Mouse (Mus musculus) liver, postnatal 0 days (tissue): ENCODE measurements around the gene 1700061G19Rik. TPM values are rescaled to one million over a fixed set of nuclear protein-coding genes. Genes with fewer than 3 reads are reported as not detected.

Source experiments
- ATAC-seq: fragments of 200-750 bp; cut with Nextera tagmentation; 2 replicates; pipeline ENCODE4 v1.8.0; 2017; ENCODE audit warnings: mild to moderate bottlenecking, moderate library complexity
- DNase-seq: peaks from one replicate; pipeline ENCODE4 v3.0.0-alpha.2; 2016
- H3K27ac ChIP-seq: fragments of 300-500 bp; sonication (generic); 2 replicates; pipeline ENCODE4 v1.5.1; 2014; ENCODE audit warnings: antibody characterized with exemption, moderate library complexity, mild to moderate bottlenecking, low read depth
- H3K27me3 ChIP-seq: fragments of 300-500 bp; sonication (generic); 2 replicates; pipeline ENCODE4 v1.6.1; 2014; ENCODE audit warnings: low read length, control low read depth, mixed read lengths; ENCODE audit not compliant: insufficient read depth
- H3K36me3 ChIP-seq: fragments of 300-500 bp; sonication (generic); replicated peaks from 2 replicates; pipeline ENCODE4 v1.6.1; 2014; ENCODE audit warnings: mild to moderate bottlenecking, control low read depth, low read length, moderate library complexity, mixed read lengths; ENCODE audit not compliant: insufficient read depth
- H3K4me1 ChIP-seq: fragments of 300-500 bp; sonication (generic); 2 replicates; pipeline ENCODE4 v1.6.1; 2014; ENCODE audit warnings: antibody characterized with exemption, mild to moderate bottlenecking, control low read depth; ENCODE audit not compliant: insufficient read depth
- H3K4me2 ChIP-seq: fragments of 300-500 bp; sonication (generic); 2 replicates; pipeline ENCODE4 v1.6.1; 2014; ENCODE audit warnings: low read depth, mild to moderate bottlenecking, low read length, moderate library complexity, mixed read lengths
- H3K4me3 ChIP-seq: fragments of 300-500 bp; sonication (generic); 2 replicates; pipeline ENCODE4 v1.5.1; 2014; ENCODE audit warnings: low read depth, low read length
- H3K9ac ChIP-seq: fragments of 300-500 bp; sonication (generic); replicated peaks from 2 replicates; pipeline ENCODE4 v1.6.1; 2014; ENCODE audit warnings: mild to moderate bottlenecking, moderate library complexity
- H3K9me3 ChIP-seq: fragments of 300-500 bp; sonication (generic); 2 replicates; pipeline ENCODE4 v1.6.1; 2016; ENCODE audit warnings: mild to moderate bottlenecking, control low read depth, low read length, mixed read lengths
- CTCF ChIP-seq: sonication (generic); IDR thresholded peaks from 2 replicates; pipeline ENCODE4 v1.5.1; 2016; ENCODE audit warnings: antibody characterized with exemption, low read depth
- EP300 ChIP-seq: IDR thresholded peaks from 2 replicates; pipeline ENCODE4 v1.6.1; 2016; ENCODE audit warnings: antibody characterized with exemption, low read depth, mild to moderate bottlenecking
- WGBS: fragments of 180-500 bp; shearing (Covaris S2); extraction: QIAGEN DNeasy Blood & Tissue Kit; methylation state at CpG from one replicate; pipeline ENCODE4 v1.1.7; 2014; ENCODE audit not compliant: insufficient replicate concordance; 5-methylcytosine and 5-hydroxymethylcytosine counted together
- polyA plus RNA-seq: library from polyadenylated mRNA; unstranded; fragments of >200 nt; fragmentation: Nextera tagmentation; extraction: Ambion mirVana; gene quantifications from 2 replicates; pipeline ENCODE4 v1.2.1, GENCODE M21; 2015

The 1700061G19Rik gene
- polyA plus RNA-seq, 1 experiment from 2014 or later: 0.04 TPM

GRCm38 (mm10) chr17:56925998-56926397 lies 50.7 kb downstream of the 1700061G19Rik start:
- no peak for DNase-seq

GRCm38 (mm10) chr17:56929101-56929500 lies 53.8 kb downstream of the 1700061G19Rik start:
- H3K4me3 ChIP-seq: no peak overlapping the region
- 0 out of 2 replicates have a peak overlapping the region, but pooled peaks have one; percentile 44 for H3K27ac ChIP-seq
- peaks cover 22% of the 10 kb centered on the region for H3K4me1 ChIP-seq
- TF ChIP-seq CTCF (no peak), EP300 (no peak)
- no peaks in the 10 kb centered on the region for H3K27me3 ChIP-seq
- H3K36me3 ChIP-seq: no peaks in the 10 kb centered on the region; the same call in 1 of the 2 replicates
- no peak overlapping the region for H3K4me2 ChIP-seq
- H3K9me3 ChIP-seq: no peaks in the 10 kb centered on the region
- no peak for DNase-seq
- H3K9ac ChIP-seq: no peak overlapping the region
- no peak for ATAC-seq

More at GRCm38 (mm10) chr17:56925998-56926397, 50.7 kb downstream of the 1700061G19Rik start:
- Histone ChIP-seq H3K4me1 (peaks cover 18% of the 10 kb centered on the region), H3K9ac (no peak overlapping the region), H3K27ac (no peak overlapping the region), H3K36me3 (peaks cover 13% of the 10 kb centered on the region), H3K9me3 (no peaks in the 10 kb centered on the region), H3K4me3 (no peak overlapping the region), H3K27me3 (no peaks in the 10 kb centered on the region), H3K4me2 (no peak overlapping the region)
- 71% methylated on average over 2 of the region's 2 CpGs for WGBS
- TF ChIP-seq EP300: no peak
- no peak for TF ChIP-seq CTCF
- no peak for ATAC-seq

GRCm38 (mm10) chr17:56929530-56929929 lies 54.3 kb downstream of the 1700061G19Rik start:
- ATAC-seq (no peak), DNase-seq (peak; percentile 11)
- no peak overlapping the region for H3K4me2 ChIP-seq
- no peaks in the 10 kb centered on the region; the same call in 1 of the 2 replicates for H3K36me3 ChIP-seq
- TF ChIP-seq CTCF: no peak
- TF ChIP-seq EP300: no peak
- 0 out of 2 replicates have a peak overlapping the region, but pooled peaks have one; percentile 44 for H3K27ac ChIP-seq
- H3K4me1 ChIP-seq: peaks cover 26% of the 10 kb centered on the region
- no peak overlapping the region; the same call in 1 of the 2 replicates for H3K9ac ChIP-seq
- no peaks in the 10 kb centered on the region for H3K27me3 ChIP-seq
- WGBS: 50% methylated on average over 1 of the region's 1 CpGs
- no peak overlapping the region for H3K4me3 ChIP-seq
- H3K9me3 ChIP-seq: no peaks in the 10 kb centered on the region

- H3K36me3 ChIP-seq: no peaks in the 10 kb centered on the region; the same call in 1 of the 2 replicates
- no peak overlapping the region; the same call in 1 of the 2 replicates for H3K9ac ChIP-seq
- TF ChIP-seq EP300: no peak
- no peak for TF ChIP-seq CTCF
- no peaks in the 10 kb centered on the region for H3K9me3 ChIP-seq
- WGBS: 38% methylated on average over 8 of the region's 8 CpGs
- peaks cover 30% of the 10 kb centered on the region for H3K4me1 ChIP-seq
- no peaks in the 10 kb centered on the region for H3K27me3 ChIP-seq
- H3K27ac ChIP-seq: peak overlapping the region; percentile 44; the same call in 1 of the 2 replicates
- H3K4me2 ChIP-seq: no peak overlapping the region
- DNase-seq (peak; percentile 63), ATAC-seq (peak; percentile 82)
- no peak overlapping the region for H3K4me3 ChIP-seq
Measured at GRCm38 (mm10) chr17:56930026-56930425, 54.7 kb downstream of the 1700061G19Rik start.

- no peaks in the 10 kb centered on the region for H3K9me3 ChIP-seq
- whole genome bisulfite sequencing: 82% methylated on average over 2 of the region's 2 CpGs
- no peak overlapping the region for H3K27ac ChIP-seq
- ATAC-seq (no peak), DNase-seq (no peak)
- no peak overlapping the region for H3K4me2 ChIP-seq
- H3K4me1 ChIP-seq: peaks cover 33% of the 10 kb centered on the region
- H3K27me3 ChIP-seq: no peaks in the 10 kb centered on the region
- H3K36me3 ChIP-seq: no peaks in the 10 kb centered on the region
- H3K4me3 ChIP-seq: no peak overlapping the region
- H3K9ac ChIP-seq: no peak overlapping the region
- TF ChIP-seq CTCF: no peak
- TF ChIP-seq EP300: no peak
Measured at GRCm38 (mm10) chr17:56933395-56933794, 58.1 kb downstream of the 1700061G19Rik start.

GRCm38 (mm10) chr17:56934545-56935330 lies 59.5 kb downstream of the 1700061G19Rik start:
- Histone ChIP-seq H3K9ac (peak overlapping the region; percentile 92), H3K36me3 (no peaks in the 10 kb centered on the region), H3K4me2 (peak overlapping the region; percentile 100), H3K9me3 (no peaks in the 10 kb centered on the region), H3K27ac (peak overlapping the region; percentile 76), H3K4me1 (peaks cover 25% of the 10 kb centered on the region), H3K27me3 (no peaks in the 10 kb centered on the region), H3K4me3 (peak overlapping the region; percentile 91)
- ATAC-seq (peak; percentile 61), DNase-seq (no peak)
- TF ChIP-seq EP300 (no peak), CTCF (no peak)
- 6% methylated on average over 21 of the region's 45 CpGs for WGBS
